Mouse (Mus musculus): Measurements from ENCODE around the gene Efna2. TPM values are rescaled to one million over a fixed set of nuclear protein-coding genes. Genes with fewer than 3 reads are reported as not detected.

Efna2 gene
- polyA plus RNA-seq, 1 experiment from 2014 or later = 14.5 TPM

DNA sequence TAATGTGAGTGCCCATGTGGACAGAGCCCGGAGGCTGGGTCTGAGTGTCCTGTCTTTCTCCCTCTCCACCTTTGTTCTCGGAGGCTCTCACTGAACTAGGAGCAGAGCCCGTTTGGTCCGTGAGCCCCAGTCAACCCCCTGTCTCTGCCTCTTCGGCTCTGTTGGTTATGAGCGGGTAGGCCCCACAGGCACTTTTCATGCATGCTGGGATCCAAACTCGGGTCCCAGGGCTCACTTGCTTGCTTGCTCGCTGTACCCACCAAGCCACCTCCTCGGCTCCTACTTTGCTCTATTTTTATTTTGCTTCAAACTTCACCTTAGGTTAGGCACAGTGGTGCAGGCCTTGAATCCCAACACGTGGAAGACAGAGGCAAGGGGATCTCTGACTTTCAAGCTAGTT is 8.5 kb downstream of the Efna2 start:
- no peak overlapping the region for H3K4me2 ChIP-seq (ENCODE audit: low read length)
- no peak overlapping the region for H3K9ac ChIP-seq (ENCODE audit: low read length)
- peaks cover 35% of the 10 kb centered on the region for H3K36me3 ChIP-seq (ENCODE audit: control insufficient read depth, insufficient read depth, low read length)
- H3K9me3 ChIP-seq (replicated peaks; ENCODE audit: control insufficient read depth, low read length) = no peaks in the 10 kb centered on the region
- WGBS = 87% methylated on average over 10 of the region's 10 CpGs
- H3K27me3 ChIP-seq (replicated peaks; ENCODE audit: control insufficient read depth, insufficient read depth, low read length) = no peaks in the 10 kb centered on the region
- no peak overlapping the region for H3K27ac ChIP-seq (ENCODE audit: low read depth, low read length)
- DNase-seq (ENCODE audit: low spot score) (no peak), ATAC-seq (no peak)
- peaks cover 9% of the 10 kb centered on the region for H3K4me1 ChIP-seq (ENCODE audit: control insufficient read depth, insufficient read depth, low read length)
- H3K4me3 ChIP-seq (ENCODE audit: low read depth, low read length) = no peak overlapping the region

DNA sequence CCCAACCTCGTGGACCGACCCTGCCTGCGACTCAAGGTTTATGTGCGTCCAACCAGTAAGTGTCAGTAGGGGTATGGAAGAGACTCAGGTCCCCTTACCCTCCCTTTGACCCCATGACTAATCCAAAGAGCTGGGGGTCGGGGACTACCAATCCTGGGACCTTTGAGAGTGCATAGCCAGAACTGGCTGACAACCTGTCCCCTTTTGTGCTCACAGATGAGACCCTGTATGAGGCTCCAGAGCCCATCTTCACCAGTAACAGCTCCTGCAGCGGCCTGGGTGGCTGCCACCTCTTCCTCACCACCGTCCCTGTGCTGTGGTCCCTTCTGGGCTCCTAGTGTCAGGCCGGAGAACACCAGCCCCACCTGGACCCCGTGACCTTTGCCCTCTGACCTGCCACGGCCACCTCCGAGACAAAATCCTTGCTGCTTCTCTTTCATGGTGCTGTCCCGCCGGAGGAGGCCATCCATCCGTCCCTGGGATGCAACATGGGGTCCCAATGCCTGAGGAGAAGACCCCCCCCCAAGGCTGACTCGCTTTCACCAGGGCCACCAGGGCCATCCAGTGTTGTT is 9.3 kb downstream of the Efna2 start:
- Histone ChIP-seq H3K27ac (ENCODE audit: low read depth, low read length) (no peak overlapping the region), H3K36me3 (ENCODE audit: control insufficient read depth, insufficient read depth, low read length) (peaks cover 32% of the 10 kb centered on the region), H3K4me3 (ENCODE audit: low read depth, low read length) (no peak overlapping the region), H3K9ac (ENCODE audit: low read length) (no peak overlapping the region; the same call in 1 of the 2 replicates), H3K27me3 (replicated peaks; ENCODE audit: control insufficient read depth, insufficient read depth, low read length) (no peaks in the 10 kb centered on the region), H3K9me3 (replicated peaks; ENCODE audit: control insufficient read depth, low read length) (no peaks in the 10 kb centered on the region), H3K4me2 (ENCODE audit: low read length) (no peak overlapping the region), H3K4me1 (ENCODE audit: control insufficient read depth, insufficient read depth, low read length) (peaks cover 9% of the 10 kb centered on the region)
- WGBS = 73% methylated on average over 15 of the region's 15 CpGs
- ATAC-seq = no peak
- DNase-seq (ENCODE audit: low spot score) = no peak

DNA sequence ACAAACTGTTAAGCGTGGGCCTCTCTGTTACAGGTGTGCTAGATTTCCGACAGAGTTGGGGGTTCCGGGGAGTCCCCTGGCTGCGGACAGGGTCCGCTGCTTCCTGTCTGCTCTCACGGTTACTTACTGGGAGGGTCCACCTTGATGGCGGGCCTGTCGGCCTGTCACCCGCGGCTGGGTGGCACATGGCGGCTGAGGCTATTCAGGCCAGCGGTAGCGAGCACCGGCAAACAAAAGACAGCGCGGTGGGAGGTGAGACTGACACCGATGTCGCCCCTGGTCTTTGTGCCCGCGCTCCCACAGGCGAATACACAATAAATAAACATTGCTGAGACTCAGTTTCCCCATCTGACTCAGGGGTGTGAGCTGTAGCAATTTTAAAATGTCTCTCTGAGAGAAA is 10.7 kb downstream of the Efna2 start:
- H3K4me1 ChIP-seq (ENCODE audit: control insufficient read depth, insufficient read depth, low read length) = peaks cover 9% of the 10 kb centered on the region
- no peaks in the 10 kb centered on the region for H3K9me3 ChIP-seq (replicated peaks; ENCODE audit: control insufficient read depth, low read length)
- peak overlapping the region; percentile 80 for H3K4me2 ChIP-seq (ENCODE audit: low read length)
- 5% methylated on average over 21 of the region's 21 CpGs for WGBS
- no peaks in the 10 kb centered on the region for H3K27me3 ChIP-seq (replicated peaks; ENCODE audit: control insufficient read depth, insufficient read depth, low read length)
- DNase-seq (ENCODE audit: low spot score) (peak; percentile 44), ATAC-seq (peak; percentile 28)
- H3K9ac ChIP-seq (ENCODE audit: low read length) = peak overlapping the region; percentile 83
- H3K36me3 ChIP-seq (ENCODE audit: control insufficient read depth, insufficient read depth, low read length) = peaks cover 29% of the 10 kb centered on the region
- H3K4me3 ChIP-seq (ENCODE audit: low read depth, low read length) = peak overlapping the region; percentile 42
- H3K27ac ChIP-seq (ENCODE audit: low read depth, low read length) = peak overlapping the region; percentile 86

- no peaks in the 10 kb centered on the region for H3K9me3 ChIP-seq (replicated peaks; ENCODE audit: control insufficient read depth, low read length)
- H3K4me3 ChIP-seq (ENCODE audit: low read depth, low read length) = peak overlapping the region; percentile 42
- peak overlapping the region; percentile 80 for H3K4me2 ChIP-seq (ENCODE audit: low read length)
- H3K27ac ChIP-seq (ENCODE audit: low read depth, low read length) = peak overlapping the region; percentile 86
- ATAC-seq (peak; percentile 74), DNase-seq (ENCODE audit: low spot score) (peak; percentile 71)
- H3K27me3 ChIP-seq (replicated peaks; ENCODE audit: control insufficient read depth, insufficient read depth, low read length) = no peaks in the 10 kb centered on the region
- peaks cover 29% of the 10 kb centered on the region for H3K36me3 ChIP-seq (ENCODE audit: control insufficient read depth, insufficient read depth, low read length)
- H3K9ac ChIP-seq (ENCODE audit: low read length) = peak overlapping the region; percentile 83
- WGBS = under 1% methylated on average over 48 of the region's 48 CpGs
- peaks cover 9% of the 10 kb centered on the region for H3K4me1 ChIP-seq (ENCODE audit: control insufficient read depth, insufficient read depth, low read length)
These were observed 11.3 kb downstream of the Efna2 start for GRCm38 (mm10) chr10:80190491-80191051.

DNA sequence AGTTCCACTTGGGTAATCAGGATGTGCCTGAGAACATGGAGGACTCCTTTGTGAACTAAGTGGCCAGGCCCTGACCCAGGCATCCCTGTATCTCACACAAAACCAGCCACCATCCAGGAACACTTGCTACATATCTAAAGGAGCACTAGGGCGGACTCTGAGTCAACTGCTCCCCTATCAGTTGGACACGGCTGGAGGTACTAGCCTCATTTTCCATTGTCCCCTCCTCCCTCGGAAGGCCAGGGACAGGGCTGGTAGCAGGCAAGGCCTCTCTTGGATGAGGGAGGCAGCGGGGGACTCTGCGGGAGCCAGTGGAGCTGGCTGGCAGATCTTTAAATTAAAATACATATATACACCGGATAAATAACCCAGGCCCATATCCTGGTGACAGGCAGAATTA is 14.7 kb downstream of the Efna2 start:
- peaks cover 4% of the 10 kb centered on the region for H3K36me3 ChIP-seq (ENCODE audit: control insufficient read depth, insufficient read depth, low read length)
- H3K4me1 ChIP-seq (ENCODE audit: control insufficient read depth, insufficient read depth, low read length) = peaks cover 9% of the 10 kb centered on the region
- no peaks in the 10 kb centered on the region for H3K9me3 ChIP-seq (replicated peaks; ENCODE audit: control insufficient read depth, low read length)
- no peak overlapping the region for H3K9ac ChIP-seq (ENCODE audit: low read length)
- no peak overlapping the region for H3K4me2 ChIP-seq (ENCODE audit: low read length)
- H3K27ac ChIP-seq (ENCODE audit: low read depth, low read length) = no peak overlapping the region
- DNase-seq (ENCODE audit: low spot score) = no peak
- no peaks in the 10 kb centered on the region for H3K27me3 ChIP-seq (replicated peaks; ENCODE audit: control insufficient read depth, insufficient read depth, low read length)
- WGBS = 44% methylated on average over 6 of the region's 6 CpGs
- no peak overlapping the region for H3K4me3 ChIP-seq (ENCODE audit: low read depth, low read length)
- no peak for ATAC-seq

- H3K9ac ChIP-seq (ENCODE audit: low read length) = no peak overlapping the region
These were observed 15.2 kb downstream of the Efna2 start for GRCm38 (mm10) chr10:80194441-80194840.

GRCm38 (mm10) chr10:80196167-80196566 is 16.9 kb downstream of the Efna2 start:
- H3K4me3 ChIP-seq (ENCODE audit: low read depth, low read length) = no peak overlapping the region
- H3K4me1 ChIP-seq (ENCODE audit: control insufficient read depth, insufficient read depth, low read length) = no peaks in the 10 kb centered on the region
- no peaks in the 10 kb centered on the region for H3K27me3 ChIP-seq (replicated peaks; ENCODE audit: control insufficient read depth, insufficient read depth, low read length)
- WGBS = 90% methylated on average over 1 of the region's 1 CpGs
- H3K9ac ChIP-seq (ENCODE audit: low read length) = no peak overlapping the region
- no peak for ATAC-seq
- no peaks in the 10 kb centered on the region for H3K36me3 ChIP-seq (ENCODE audit: control insufficient read depth, insufficient read depth, low read length)
- H3K4me2 ChIP-seq (ENCODE audit: low read length) = no peak overlapping the region
- H3K9me3 ChIP-seq (replicated peaks; ENCODE audit: control insufficient read depth, low read length) = no peaks in the 10 kb centered on the region
- H3K27ac ChIP-seq (ENCODE audit: low read depth, low read length) = no peak overlapping the region
- DNase-seq (ENCODE audit: low spot score) = no peak

More at GRCm38 (mm10) chr10:80194441-80194840, 15.2 kb downstream of the Efna2 start:
- no peak overlapping the region for H3K4me2 ChIP-seq (ENCODE audit: low read length)
- H3K36me3 ChIP-seq (ENCODE audit: control insufficient read depth, insufficient read depth, low read length) = no peaks in the 10 kb centered on the region
- peaks cover 9% of the 10 kb centered on the region for H3K4me1 ChIP-seq (ENCODE audit: control insufficient read depth, insufficient read depth, low read length)
- H3K4me3 ChIP-seq (ENCODE audit: low read depth, low read length) = no peak overlapping the region
- DNase-seq (ENCODE audit: low spot score) (no peak), ATAC-seq (no peak)
- 7% methylated on average over 8 of the region's 8 CpGs for WGBS
- no peak overlapping the region for H3K27ac ChIP-seq (ENCODE audit: low read depth, low read length)
- no peaks in the 10 kb centered on the region for H3K27me3 ChIP-seq (replicated peaks; ENCODE audit: control insufficient read depth, insufficient read depth, low read length)
- H3K9me3 ChIP-seq (replicated peaks; ENCODE audit: control insufficient read depth, low read length) = no peaks in the 10 kb centered on the region

- Histone ChIP-seq H3K27ac (ENCODE audit: low read depth, low read length) (no peak overlapping the region), H3K9me3 (replicated peaks; ENCODE audit: control insufficient read depth, low read length) (no peaks in the 10 kb centered on the region), H3K4me2 (ENCODE audit: low read length) (no peak overlapping the region), H3K4me1 (ENCODE audit: control insufficient read depth, insufficient read depth, low read length) (no peaks in the 10 kb centered on the region), H3K36me3 (ENCODE audit: control insufficient read depth, insufficient read depth, low read length) (no peaks in the 10 kb centered on the region), H3K27me3 (replicated peaks; ENCODE audit: control insufficient read depth, insufficient read depth, low read length) (no peaks in the 10 kb centered on the region), H3K4me3 (ENCODE audit: low read depth, low read length) (no peak overlapping the region), H3K9ac (ENCODE audit: low read length) (no peak overlapping the region)
- no peak for DNase-seq (ENCODE audit: low spot score)
- no peak for ATAC-seq
- WGBS = 45% methylated on average over 33 of the region's 33 CpGs
These were observed 17.7 kb downstream of the Efna2 start for GRCm38 (mm10) chr10:80196778-80197581.

All from forebrain, embryonic 14.5 days (tissue).